ENCODE assay signal across 26 mouse cellular contexts in the genomic region with DNA sequence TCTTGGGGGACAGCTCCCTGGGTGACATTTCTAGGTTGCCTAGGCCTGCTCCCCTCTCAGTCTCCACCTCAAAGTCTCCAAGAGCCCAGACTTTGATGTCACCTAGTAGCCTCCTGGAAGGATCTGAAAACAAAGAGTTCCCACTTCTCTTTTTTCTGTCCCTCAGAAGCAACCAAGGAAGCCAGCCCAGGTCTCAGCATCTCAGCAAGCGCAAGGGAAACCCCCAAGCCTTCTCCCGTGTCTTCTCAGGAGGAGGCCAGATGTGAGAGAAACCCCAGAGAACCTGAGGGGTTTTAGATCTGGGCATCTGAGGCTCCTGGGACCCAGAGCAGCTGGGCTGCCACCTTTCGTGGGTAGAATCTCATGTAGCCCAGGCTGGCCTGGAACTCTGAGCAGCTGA. TPM values are rescaled to one million over a fixed set of nuclear protein-coding genes. Genes with fewer than 3 reads are reported as not detected.
"Had no signal": no experiment of that assay in that cellular context is flagged by ENCODE, and none has a peak within 500 bp of the region (broad histone marks: within the 10 kb centered on the region; RNA-seq: fewer than 3 reads in every experiment).

No protein-coding gene starts in this region.

- ATAC-seq: liver, embryonic 12.5 days; midbrain, embryonic 15.5 days had no signal

- H3K36me3 ChIP-seq: limb, embryonic 12.5 days; liver, embryonic 12.5 days; liver, embryonic 15.5 days; lung, embryonic 15.5 days; midbrain, embryonic 12.5 days; midbrain, embryonic 15.5 days; neural tube, embryonic 12.5 days; neural tube, embryonic 15.5 days had no signal

- H3K27ac ChIP-seq: kidney, postnatal 0 days; layer of hippocampus, adult 2 months; left cerebral cortex, adult 2 months; limb, embryonic 12.5 days; liver, embryonic 12.5 days; liver, embryonic 15.5 days; lung, embryonic 15.5 days; midbrain, embryonic 12.5 days; midbrain, embryonic 15.5 days; neural tube, embryonic 12.5 days; neural tube, embryonic 15.5 days; stomach, postnatal 0 days had no signal

- DNase-seq: kidney, adult 11 months; kidney, adult 8-10 months; kidney, postnatal 25 days; layer of hippocampus, postnatal 36 days; liver; lung, adult 18-20 months; lung, postnatal 10 days; lung, postnatal 36 days; right cerebral cortex, adult 18-20 months; right cerebral cortex, postnatal 14 days; right cerebral cortex, postnatal 4 days; thymus, adult 2 months; thymus, postnatal 14 days; thymus, postnatal 4 days had no signal

- H3K9me3 ChIP-seq: liver, embryonic 12.5 days; liver, embryonic 15.5 days; lung, embryonic 15.5 days; midbrain, embryonic 12.5 days; midbrain, embryonic 15.5 days; neural tube, embryonic 15.5 days had no signal

- H3K4me2 ChIP-seq: limb, embryonic 12.5 days; liver, embryonic 12.5 days; liver, embryonic 15.5 days; lung, embryonic 15.5 days; midbrain, embryonic 12.5 days; midbrain, embryonic 15.5 days; neural tube, embryonic 12.5 days; neural tube, embryonic 15.5 days had no signal

- H3K4me3 ChIP-seq: layer of hippocampus, adult 2 months; left cerebral cortex, adult 2 months; limb, embryonic 12.5 days; liver, embryonic 12.5 days; liver, embryonic 15.5 days; lung, embryonic 15.5 days; midbrain, embryonic 12.5 days; midbrain, embryonic 15.5 days; neural tube, embryonic 12.5 days; neural tube, embryonic 15.5 days had no signal

- H3K9ac ChIP-seq: limb, embryonic 12.5 days; liver, embryonic 12.5 days; liver, embryonic 15.5 days; lung, embryonic 15.5 days; midbrain, embryonic 12.5 days; midbrain, embryonic 15.5 days; neural tube, embryonic 12.5 days; neural tube, embryonic 15.5 days had no signal

- H3K27me3 ChIP-seq: limb, embryonic 12.5 days; liver, embryonic 15.5 days; lung, embryonic 15.5 days; midbrain, embryonic 12.5 days; midbrain, embryonic 15.5 days; neural tube, embryonic 12.5 days; neural tube, embryonic 15.5 days had no signal

RNA-seq across cellular contexts. Expression of gene Diras1, which starts 56.2 kb away (rescaled TPM):
- polyA plus RNA-seq: liver, embryonic 12.5 days had no signal
